Mouse (Mus musculus) megakaryocyte-erythroid progenitor cell, adult 5-6 weeks (primary cell): ENCODE measurements around the gene Trip11. TPM values are rescaled to one million over a fixed set of nuclear protein-coding genes. Genes with fewer than 3 reads are reported as not detected.

Experiments used
- ATAC-seq: replicated peaks from 2 replicates; pipeline ENCODE4 v1.8.0; 2016; ENCODE audit warnings: mild to moderate bottlenecking, inconsistent platforms; ENCODE audit not compliant: severe bottlenecking, poor library complexity, low FRiP score, low TSS enrichment
- total RNA-seq, 2 experiments: library from RNA; stranded (forward) in 1 of 2; stranded (reverse) in 1 of 2; fragments of 200-1000, 215-1000 nt in 1 of 2; fragments of >200 nt in 1 of 2; fragmentation: Nextera tagmentation in 1 of 2; gene quantifications; 2 replicates each; pipeline ENCODE4 v1.2.3; 2014 to 2017

The Trip11 gene
- total RNA-seq, 2 experiments from 2014 or later = 31.2 to 31.7 TPM

DNA sequence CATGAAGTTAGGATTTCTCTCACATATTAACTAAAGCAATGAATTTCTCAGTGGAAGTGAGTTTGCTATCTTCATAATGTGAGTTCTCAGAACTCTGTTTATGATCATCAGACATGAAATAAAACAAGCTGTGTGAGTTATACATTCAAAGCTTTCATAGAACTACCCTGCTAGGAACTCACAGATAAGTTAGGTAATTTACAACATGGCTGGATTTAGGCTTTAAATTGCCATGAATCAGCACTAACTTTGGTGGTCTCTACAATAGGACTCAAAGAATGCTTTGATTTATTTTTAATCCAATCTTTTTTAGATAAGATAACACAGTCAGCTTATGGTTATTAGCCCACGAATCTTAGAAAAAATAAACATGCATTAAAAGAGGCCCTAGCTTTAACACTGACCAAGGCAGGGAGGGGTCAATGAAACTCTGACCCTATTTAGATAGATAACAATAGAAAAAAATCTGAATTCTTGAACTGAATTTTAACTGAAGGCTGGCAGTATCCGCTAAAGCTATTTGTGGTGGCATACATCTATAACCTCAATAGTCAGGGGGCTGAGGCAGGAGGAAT, 13.3 kb downstream of the Trip11 start:
- ATAC-seq = no peak

DNA sequence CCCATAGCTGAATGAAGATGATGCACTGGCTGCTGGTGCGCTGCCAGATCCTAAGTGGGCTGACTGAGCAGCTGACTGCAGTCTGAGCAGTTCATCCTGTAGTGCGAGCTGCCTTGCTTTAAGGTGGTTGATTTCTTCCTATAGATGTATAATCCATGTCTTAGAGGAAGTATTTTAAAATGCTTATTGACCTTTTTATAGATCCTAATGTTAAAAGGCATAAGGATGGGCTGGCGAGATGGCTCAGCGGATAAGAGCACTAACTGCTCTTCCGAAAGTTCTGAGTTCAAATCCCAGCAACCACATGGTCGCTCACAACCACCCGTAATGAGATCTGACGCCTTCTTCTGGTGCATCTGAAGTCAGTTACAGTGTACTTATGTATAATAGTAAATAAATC, 14.1 kb downstream of the Trip11 start:
- no peak for ATAC-seq

DNA sequence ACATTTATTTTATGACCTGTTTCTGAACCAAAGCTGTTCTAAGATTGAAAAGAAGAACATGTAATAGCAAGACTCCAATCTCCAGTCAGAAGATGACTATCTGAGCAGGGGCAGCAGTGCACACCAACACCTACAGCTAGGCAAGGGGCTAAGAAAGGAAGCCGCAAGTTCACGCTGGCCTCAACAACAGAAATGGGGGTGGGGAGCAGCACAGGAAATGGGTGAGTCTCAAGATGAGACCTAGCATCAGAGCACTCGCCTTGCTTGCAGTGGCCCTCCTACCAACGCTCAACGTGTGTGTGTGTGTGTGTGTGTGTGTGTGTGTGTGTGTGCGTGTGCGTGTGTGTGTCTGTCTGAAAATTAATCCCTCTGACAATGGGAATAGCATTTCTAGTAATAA, 16.0 kb downstream of the Trip11 start:
- no peak for ATAC-seq

DNA sequence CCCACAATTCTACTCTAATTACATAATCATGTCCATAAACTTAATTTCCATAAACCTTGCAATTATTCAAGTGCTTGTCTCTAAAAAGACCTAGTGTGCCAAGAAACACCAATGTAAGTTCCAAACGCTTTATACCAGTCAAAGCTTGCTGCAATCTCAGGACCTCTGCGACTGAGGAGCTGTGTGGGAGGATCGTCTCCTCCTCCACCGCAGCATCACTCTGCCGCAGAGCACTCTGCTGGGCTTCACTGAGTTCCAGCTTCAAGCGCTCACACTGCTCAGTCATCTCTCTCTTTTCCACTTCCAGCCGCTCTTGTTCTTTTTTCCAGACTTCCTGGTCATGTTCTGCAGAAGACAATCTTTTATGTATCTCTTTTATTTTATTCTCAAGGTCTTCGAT, 19.8 kb downstream of the Trip11 start:
- ATAC-seq = no peak

GRCm38 (mm10) chr12:101892832-101893231, 20.2 kb downstream of the Trip11 start:
- no peak for ATAC-seq

GRCm38 (mm10) chr12:101891066-101891465, 22.0 kb downstream of the Trip11 start:
- no peak for ATAC-seq

DNA sequence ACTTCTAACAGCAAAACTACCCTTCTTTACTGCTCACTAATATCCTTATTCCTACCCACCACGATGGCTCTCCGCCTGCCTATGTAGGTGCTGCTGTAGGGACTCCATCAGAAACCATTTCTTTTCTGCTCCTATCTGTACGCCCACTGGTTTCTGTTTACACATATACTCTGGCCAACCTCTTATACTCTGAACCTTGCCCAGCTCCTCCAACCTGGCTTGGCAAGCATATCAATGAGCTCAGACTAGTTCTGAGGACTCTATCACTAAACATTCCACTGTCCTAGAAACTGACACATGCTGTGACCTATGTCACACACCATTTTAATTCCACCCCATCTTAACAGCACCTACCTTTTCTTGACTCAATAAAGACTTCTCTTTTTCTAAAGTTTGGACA, 23.7 kb downstream of the Trip11 start:
- ATAC-seq = no peak

- no peak for ATAC-seq
These were observed 24.8 kb downstream of the Trip11 start for GRCm38 (mm10) chr12:101888312-101888711.

DNA sequence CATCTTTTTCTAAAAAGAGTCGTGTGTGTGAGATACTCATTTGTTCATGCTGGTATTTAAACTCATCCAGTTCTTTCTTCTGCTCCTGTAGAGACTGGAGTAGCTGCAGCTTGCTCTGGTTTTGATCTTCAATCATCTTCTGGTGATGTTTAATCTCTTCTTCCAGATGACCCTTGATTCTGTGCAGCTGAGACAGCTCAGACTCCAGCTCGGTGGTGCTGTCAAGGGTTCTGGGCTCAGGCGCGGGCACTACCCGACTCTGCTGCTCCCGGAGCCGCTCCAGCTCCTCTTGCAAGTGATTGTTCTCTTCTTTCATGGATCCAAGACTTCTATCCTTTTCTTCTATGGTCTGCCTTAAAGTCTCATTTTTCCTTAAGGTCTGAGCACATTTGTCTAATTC, 28.1 kb downstream of the Trip11 start:
- no peak for ATAC-seq

DNA sequence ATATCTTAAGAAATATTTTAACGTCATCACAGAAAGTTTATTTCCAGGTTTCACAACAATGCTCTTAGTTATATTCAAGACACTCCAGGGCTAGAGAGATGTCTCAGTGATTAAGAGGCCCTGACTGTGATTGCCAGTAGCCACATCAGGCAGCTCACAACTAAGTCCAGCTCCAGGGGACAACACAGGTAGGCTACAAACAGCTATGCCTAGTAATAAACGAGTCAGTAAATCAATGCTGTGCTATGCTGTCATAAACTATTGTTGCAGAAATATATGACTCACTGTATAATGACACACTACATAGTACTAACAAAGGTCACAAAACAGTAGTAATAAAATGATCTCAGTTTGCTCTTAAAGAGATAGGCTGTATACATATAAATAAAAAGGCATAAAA, 36.7 kb downstream of the Trip11 start:
- no peak for ATAC-seq

DNA sequence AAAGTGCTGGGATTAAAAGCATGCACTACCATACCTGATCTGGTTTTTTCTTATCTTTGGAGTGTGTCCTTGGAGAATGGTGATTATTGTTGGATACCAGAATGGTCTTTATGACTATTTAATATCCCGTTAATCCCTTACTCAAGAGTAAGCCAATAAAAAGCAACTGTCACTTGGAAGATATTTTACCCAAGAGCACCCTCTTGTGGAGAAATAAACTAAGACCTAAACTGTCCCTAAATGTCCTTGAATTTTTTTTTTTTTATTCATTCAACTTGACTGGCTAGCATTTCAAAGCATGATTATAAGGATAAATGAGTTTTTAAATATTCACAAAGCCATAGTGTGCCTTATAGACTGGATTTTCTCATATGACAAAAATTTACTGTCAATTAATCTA, 38.0 kb downstream of the Trip11 start:
- peak; percentile 67 for ATAC-seq

- ATAC-seq = no peak
These were observed 50.6 kb downstream of the Trip11 start for GRCm38 (mm10) chr12:101862286-101862964.

GRCm38 (mm10) chr12:101860256-101860655, 52.8 kb downstream of the Trip11 start:
- no peak for ATAC-seq

DNA sequence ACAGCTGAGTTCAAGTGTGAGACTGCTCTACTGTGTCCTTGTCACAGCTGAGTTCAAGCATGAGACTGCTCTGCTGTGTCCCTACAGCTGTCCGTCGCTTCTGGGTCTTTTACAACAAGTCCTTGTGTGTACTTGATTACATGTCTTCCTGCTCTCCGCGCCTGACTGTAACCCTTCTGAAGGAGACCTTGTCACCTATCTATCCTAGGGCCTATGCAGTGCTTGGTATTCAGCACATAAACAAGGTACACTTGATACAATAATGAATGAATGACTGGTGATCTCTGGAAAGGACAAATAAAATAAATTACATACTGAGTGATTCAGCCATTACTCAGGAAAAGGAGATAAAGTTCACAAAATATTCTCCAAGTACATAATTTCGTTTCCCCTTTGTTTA, 55.1 kb downstream of the Trip11 start:
- ATAC-seq = no peak

DNA sequence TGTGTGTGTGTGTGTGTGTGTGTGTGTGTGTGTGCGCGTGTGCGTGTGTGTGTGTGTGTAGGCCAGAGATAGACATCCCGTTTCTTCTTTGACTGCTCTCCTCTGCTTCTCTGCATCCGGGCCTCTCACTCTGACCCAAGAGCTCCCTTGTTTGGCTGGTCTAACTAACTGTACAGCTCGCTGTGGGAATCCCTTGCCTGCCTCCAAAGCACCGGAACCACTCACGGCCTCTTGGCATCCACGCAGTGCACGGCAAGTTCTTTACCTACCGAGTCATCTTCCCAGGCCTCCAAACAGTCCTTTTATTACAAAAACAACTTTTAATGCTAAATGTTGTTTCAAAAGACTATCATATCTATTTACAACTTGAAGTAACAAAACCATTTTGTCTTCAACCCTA, 58.7 kb downstream of the Trip11 start:
- ATAC-seq = no peak

DNA sequence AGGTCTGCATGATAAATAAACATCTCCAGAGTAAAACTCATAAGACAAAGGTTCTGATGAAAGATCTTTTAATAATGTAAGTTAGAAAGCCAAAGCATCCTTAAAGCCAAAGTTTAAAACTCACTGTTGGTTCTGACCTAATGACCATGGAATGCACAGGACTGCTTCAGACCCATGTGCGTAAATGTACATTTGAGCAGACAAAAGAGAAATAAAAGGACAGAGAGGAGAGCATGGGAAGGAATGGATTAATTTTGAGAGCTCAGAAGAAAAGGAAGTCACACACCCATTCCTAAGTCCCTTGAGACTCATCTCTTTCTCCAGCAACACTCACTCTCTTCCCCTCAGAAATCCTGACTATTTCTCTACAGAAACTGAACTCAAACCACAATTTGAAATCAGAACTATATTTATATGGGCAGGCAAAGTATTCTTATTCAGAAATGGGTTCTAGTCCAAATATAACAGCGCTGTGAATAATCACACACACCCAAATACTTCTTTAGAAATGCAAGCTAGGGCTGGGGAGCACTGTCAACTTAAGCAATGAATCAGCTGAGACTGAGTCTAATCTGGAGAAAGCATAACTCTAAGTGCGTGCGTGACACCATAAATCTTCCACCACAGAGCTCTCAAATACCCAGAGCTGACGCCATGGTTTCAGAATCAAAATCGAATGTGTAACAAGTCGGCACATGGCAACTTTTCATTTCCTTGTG, 61.1 kb downstream of the Trip11 start:
- no peak for ATAC-seq

- ATAC-seq = 0 out of 2 replicates have a peak, but pooled peaks have one; percentile 44
These were observed 61.8 kb downstream of the Trip11 start for GRCm38 (mm10) chr12:101851314-101851713.

- ATAC-seq = 0 out of 2 replicates have a peak, but pooled peaks have one; percentile 54
These were observed 76.4 kb downstream of the Trip11 start for GRCm38 (mm10) chr12:101836546-101837274.

DNA sequence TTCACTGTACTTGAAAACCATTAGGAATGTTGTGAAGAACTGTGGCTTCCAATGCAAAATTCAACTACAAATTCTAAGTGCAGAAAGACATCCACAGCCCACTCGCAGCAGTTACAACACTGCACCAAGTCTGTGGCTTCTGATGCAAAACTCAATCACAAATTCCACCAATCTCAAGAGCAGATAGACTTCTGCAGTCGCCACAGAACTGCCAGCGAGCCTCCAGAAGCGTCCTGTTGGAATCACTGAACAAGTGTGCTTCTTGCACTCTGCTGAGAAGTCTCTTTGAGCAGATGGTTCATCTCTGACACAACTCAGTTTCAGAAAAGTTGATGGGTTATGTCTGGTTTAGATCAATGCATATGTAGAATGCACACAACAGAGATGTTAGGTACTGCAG, 78.4 kb downstream of the Trip11 start:
- no peak for ATAC-seq

GRCm38 (mm10) chr12:101833776-101834175, 79.3 kb downstream of the Trip11 start:
- ATAC-seq = no peak
